Mouse (Mus musculus): ENCODE results near the gene Herc3. TPM values are rescaled to one million over a fixed set of nuclear protein-coding genes. Genes with fewer than 3 reads are reported as not detected.

Gene Herc3
- polyA plus RNA-seq, 1 experiment from 2014 or later = 2.6 TPM

DNA sequence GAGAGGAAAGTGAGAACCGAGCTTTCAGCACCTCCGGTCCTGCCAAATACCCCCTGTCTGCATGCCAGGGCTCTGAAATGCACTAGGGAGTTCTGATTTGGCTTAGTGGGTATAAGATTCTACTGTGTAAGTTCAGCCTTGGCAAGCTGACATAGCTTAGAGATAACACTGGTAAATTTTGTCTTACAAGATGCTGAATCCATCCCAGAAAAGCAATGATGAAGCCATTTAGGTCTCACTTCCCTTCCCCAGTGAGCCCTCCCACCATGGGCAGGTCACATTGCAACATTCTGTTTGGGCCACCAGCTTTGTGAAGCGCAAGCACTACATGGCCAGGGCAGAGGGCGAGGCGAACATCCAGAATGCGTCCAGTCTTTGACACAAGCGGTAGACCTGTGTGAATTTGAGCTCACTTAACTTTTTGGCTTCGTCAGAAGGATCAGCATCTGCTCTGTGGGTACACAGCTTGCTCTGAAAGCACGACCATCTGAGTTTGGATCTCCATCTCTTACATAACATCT is 98.7 kb downstream of the Herc3 start:
- Histone ChIP-seq H3K4me2 (no peak overlapping the region), H3K27me3 (replicated peaks) (no peaks in the 10 kb centered on the region), H3K9ac (no peak overlapping the region), H3K27ac (no peak overlapping the region), H3K4me3 (no peak overlapping the region), H3K4me1 (no peaks in the 10 kb centered on the region), H3K9me3 (replicated peaks) (no peaks in the 10 kb centered on the region), H3K36me3 (no peaks in the 10 kb centered on the region)
- 77% methylated on average over 9 of the region's 9 CpGs for WGBS (ENCODE audit: insufficient replicate concordance)
- no peak for ATAC-seq

GRCm38 (mm10) chr6:58931149-58931548 is 99.9 kb downstream of the Herc3 start:
- Histone ChIP-seq H3K36me3 (no peaks in the 10 kb centered on the region), H3K4me2 (no peak overlapping the region), H3K27me3 (replicated peaks) (no peaks in the 10 kb centered on the region), H3K4me3 (no peak overlapping the region), H3K9me3 (replicated peaks) (no peaks in the 10 kb centered on the region), H3K27ac (no peak overlapping the region), H3K9ac (no peak overlapping the region), H3K4me1 (no peaks in the 10 kb centered on the region)
- WGBS (ENCODE audit: insufficient replicate concordance) = 73% methylated on average over 4 of the region's 4 CpGs
- ATAC-seq = no peak

DNA sequence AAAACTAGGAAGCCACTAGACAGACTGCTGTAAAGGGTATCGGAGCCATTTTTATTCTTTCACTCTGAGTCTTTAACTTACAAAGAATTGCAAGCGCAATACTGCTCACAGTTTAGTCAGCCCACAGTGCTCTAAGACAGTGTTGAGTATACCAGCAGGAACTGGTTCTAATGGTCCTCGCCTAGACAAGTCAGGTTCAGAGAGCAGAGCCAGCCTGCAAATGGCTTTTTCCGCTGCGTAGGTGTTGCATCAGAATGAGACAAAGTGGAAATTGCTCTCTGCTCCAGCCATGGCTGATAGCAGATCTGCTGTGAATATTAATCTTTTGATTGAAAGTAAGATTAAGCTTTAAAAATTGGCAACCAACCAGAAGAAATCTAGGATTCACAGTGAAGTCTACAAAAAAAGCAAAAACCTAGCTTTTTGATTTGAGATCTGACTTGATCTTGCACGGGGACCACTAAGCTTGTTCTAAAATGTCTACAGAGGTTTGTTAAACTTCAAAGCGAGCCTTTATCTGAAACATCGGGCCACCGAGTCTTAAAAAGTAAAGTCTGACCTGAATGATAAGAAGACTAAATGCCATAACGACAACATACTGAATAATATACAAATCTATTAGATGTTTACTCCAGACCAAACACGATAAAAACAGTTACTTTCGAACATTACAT is 101.4 kb downstream of the Herc3 start:
- no peak overlapping the region for H3K4me2 ChIP-seq
- no peak for ATAC-seq
- no peak overlapping the region for H3K4me3 ChIP-seq
- H3K9me3 ChIP-seq (replicated peaks) = no peaks in the 10 kb centered on the region
- 76% methylated on average over 12 of the region's 12 CpGs for WGBS (ENCODE audit: insufficient replicate concordance)
- H3K4me1 ChIP-seq = no peaks in the 10 kb centered on the region
- H3K27me3 ChIP-seq (replicated peaks) = no peaks in the 10 kb centered on the region
- H3K36me3 ChIP-seq = no peaks in the 10 kb centered on the region
- H3K9ac ChIP-seq = no peak overlapping the region
- H3K27ac ChIP-seq = no peak overlapping the region

GRCm38 (mm10) chr6:58933189-58933913 is 102.1 kb downstream of the Herc3 start:
- 49% methylated on average over 6 of the region's 6 CpGs for WGBS (ENCODE audit: insufficient replicate concordance)
- Histone ChIP-seq H3K9me3 (replicated peaks) (no peaks in the 10 kb centered on the region), H3K27ac (no peak overlapping the region), H3K36me3 (no peaks in the 10 kb centered on the region), H3K4me1 (no peaks in the 10 kb centered on the region), H3K4me2 (no peak overlapping the region), H3K27me3 (replicated peaks) (no peaks in the 10 kb centered on the region), H3K4me3 (no peak overlapping the region), H3K9ac (no peak overlapping the region)
- no peak for ATAC-seq

- Histone ChIP-seq H3K4me1 (no peaks in the 10 kb centered on the region), H3K36me3 (no peaks in the 10 kb centered on the region), H3K4me2 (no peak overlapping the region), H3K9me3 (replicated peaks) (no peaks in the 10 kb centered on the region), H3K9ac (no peak overlapping the region), H3K4me3 (no peak overlapping the region), H3K27me3 (replicated peaks) (no peaks in the 10 kb centered on the region), H3K27ac (no peak overlapping the region)
- ATAC-seq = no peak
- 85% methylated on average over 4 of the region's 4 CpGs for WGBS (ENCODE audit: insufficient replicate concordance)
Measured at GRCm38 (mm10) chr6:58934144-58934543, 102.9 kb downstream of the Herc3 start.

GRCm38 (mm10) chr6:58937726-58938125 is 106.5 kb downstream of the Herc3 start:
- ATAC-seq = no peak
- H3K4me2 ChIP-seq = no peak overlapping the region

DNA sequence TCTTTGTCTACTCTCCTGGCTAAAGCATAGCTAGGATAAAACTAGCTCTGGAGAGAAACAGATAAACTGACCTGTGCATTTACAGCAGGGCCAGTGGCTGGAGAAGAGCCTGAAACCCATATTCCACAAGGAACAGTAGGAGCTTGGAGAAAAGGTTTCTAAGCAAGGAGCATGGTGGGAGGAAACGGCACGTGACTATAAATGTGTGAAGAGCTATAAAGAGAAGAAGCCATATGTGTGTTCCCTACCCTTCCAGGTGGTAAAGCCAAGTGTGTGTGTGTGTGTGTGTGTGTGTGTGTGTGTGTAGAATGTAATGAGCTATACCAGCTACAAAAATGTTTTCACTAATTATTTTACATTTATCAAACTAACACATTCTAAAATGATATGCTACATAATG is 111.0 kb downstream of the Herc3 start:
- H3K9me3 ChIP-seq (replicated peaks) = no peaks in the 10 kb centered on the region
- no peak for ATAC-seq
- H3K4me1 ChIP-seq = no peaks in the 10 kb centered on the region
- H3K27me3 ChIP-seq (replicated peaks) = no peaks in the 10 kb centered on the region
- no peak overlapping the region for H3K4me2 ChIP-seq
- no peaks in the 10 kb centered on the region for H3K36me3 ChIP-seq
- H3K4me3 ChIP-seq = no peak overlapping the region
- H3K27ac ChIP-seq = no peak overlapping the region
- no peak overlapping the region for H3K9ac ChIP-seq
- WGBS (ENCODE audit: insufficient replicate concordance) = 63% methylated on average over 2 of the region's 2 CpGs

More at GRCm38 (mm10) chr6:58937726-58938125, 106.5 kb downstream of the Herc3 start:
- Histone ChIP-seq H3K36me3 (no peaks in the 10 kb centered on the region), H3K4me3 (no peak overlapping the region), H3K9me3 (replicated peaks) (no peaks in the 10 kb centered on the region), H3K27me3 (replicated peaks) (no peaks in the 10 kb centered on the region), H3K27ac (no peak overlapping the region), H3K9ac (no peak overlapping the region), H3K4me1 (no peaks in the 10 kb centered on the region)

GRCm38 (mm10) chr6:58943958-58944357 is 112.7 kb downstream of the Herc3 start:
- no peaks in the 10 kb centered on the region for H3K36me3 ChIP-seq
- no peaks in the 10 kb centered on the region for H3K27me3 ChIP-seq (replicated peaks)
- H3K27ac ChIP-seq = no peak overlapping the region
- no peak overlapping the region for H3K4me3 ChIP-seq
- no peak overlapping the region for H3K9ac ChIP-seq
- H3K4me1 ChIP-seq = no peaks in the 10 kb centered on the region
- H3K4me2 ChIP-seq = no peak overlapping the region
- WGBS (ENCODE audit: insufficient replicate concordance) = 33% methylated on average over 3 of the region's 3 CpGs
- H3K9me3 ChIP-seq (replicated peaks) = no peaks in the 10 kb centered on the region
- ATAC-seq = no peak

- H3K4me2 ChIP-seq = no peak overlapping the region
- no peak for ATAC-seq
- 31% methylated on average over 2 of the region's 2 CpGs for WGBS (ENCODE audit: insufficient replicate concordance)
- no peak overlapping the region for H3K9ac ChIP-seq
- H3K4me3 ChIP-seq = no peak overlapping the region
- H3K27me3 ChIP-seq (replicated peaks) = no peaks in the 10 kb centered on the region
- no peaks in the 10 kb centered on the region for H3K36me3 ChIP-seq
- H3K4me1 ChIP-seq = no peaks in the 10 kb centered on the region
- no peak overlapping the region for H3K27ac ChIP-seq
- H3K9me3 ChIP-seq (replicated peaks) = no peaks in the 10 kb centered on the region
Measured at GRCm38 (mm10) chr6:58946246-58946645, 115.0 kb downstream of the Herc3 start.

- Histone ChIP-seq H3K4me3 (no peak overlapping the region), H3K9ac (no peak overlapping the region), H3K4me1 (no peaks in the 10 kb centered on the region), H3K36me3 (no peaks in the 10 kb centered on the region), H3K27me3 (replicated peaks) (no peaks in the 10 kb centered on the region), H3K27ac (no peak overlapping the region), H3K9me3 (replicated peaks) (no peaks in the 10 kb centered on the region), H3K4me2 (no peak overlapping the region)
- WGBS (ENCODE audit: insufficient replicate concordance) = 54% methylated on average over 4 of the region's 4 CpGs
- no peak for ATAC-seq
Measured at GRCm38 (mm10) chr6:58946840-58947239, 115.6 kb downstream of the Herc3 start.

- Histone ChIP-seq H3K4me2 (no peak overlapping the region), H3K36me3 (no peaks in the 10 kb centered on the region), H3K27ac (no peak overlapping the region), H3K9me3 (replicated peaks) (no peaks in the 10 kb centered on the region), H3K4me3 (no peak overlapping the region), H3K27me3 (replicated peaks) (no peaks in the 10 kb centered on the region), H3K4me1 (no peaks in the 10 kb centered on the region), H3K9ac (no peak overlapping the region)
- no peak for ATAC-seq
- 78% methylated on average over 1 of the region's 1 CpGs for WGBS (ENCODE audit: insufficient replicate concordance)
Measured at GRCm38 (mm10) chr6:58950410-58950809, 119.1 kb downstream of the Herc3 start.

- Histone ChIP-seq H3K4me3 (no peak overlapping the region), H3K9me3 (replicated peaks) (no peaks in the 10 kb centered on the region), H3K27me3 (replicated peaks) (no peaks in the 10 kb centered on the region), H3K36me3 (no peaks in the 10 kb centered on the region), H3K27ac (no peak overlapping the region), H3K4me1 (no peaks in the 10 kb centered on the region), H3K9ac (no peak overlapping the region), H3K4me2 (no peak overlapping the region)
- 31% methylated on average over 2 of the region's 2 CpGs for WGBS (ENCODE audit: insufficient replicate concordance)
- no peak for ATAC-seq
Measured at GRCm38 (mm10) chr6:58951128-58951992, 120.1 kb downstream of the Herc3 start.
